Mouse (Mus musculus): Measurements from ENCODE around the gene Astn1. TPM values are rescaled to one million over a fixed set of nuclear protein-coding genes. Genes with fewer than 3 reads are reported as not detected.

The Astn1 gene
- polyA plus RNA-seq, 1 experiment from 2014 or later: 38.2 TPM

DNA sequence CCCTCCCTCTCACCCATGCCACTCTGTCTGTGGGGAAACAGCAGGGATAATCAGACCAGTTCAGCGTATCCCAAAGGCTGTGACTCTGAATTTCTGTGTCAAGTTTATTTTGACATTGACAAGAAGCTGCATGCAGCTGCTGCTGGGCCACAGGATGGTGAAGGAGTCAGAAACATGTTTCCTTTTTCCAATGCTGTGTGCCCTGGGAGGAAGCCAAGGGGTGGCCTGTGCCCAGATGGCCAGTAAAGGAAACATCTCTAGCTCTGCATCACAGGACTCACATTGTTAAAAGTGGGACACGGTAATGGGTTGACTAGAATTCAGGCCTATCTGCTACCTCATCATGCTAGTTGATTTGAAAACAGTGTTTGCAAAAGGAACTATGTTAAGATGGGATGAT, 279.2 kb downstream of the Astn1 start:
- Histone ChIP-seq H3K9me3 (ENCODE audit: control insufficient read depth, low read length) (no peaks in the 10 kb centered on the region), H3K36me3 (ENCODE audit: control insufficient read depth, insufficient read depth, low read length) (no peaks in the 10 kb centered on the region), H3K4me2 (ENCODE audit: low read length) (no peak overlapping the region), H3K4me3 (ENCODE audit: low read length) (no peak overlapping the region), H3K9ac (ENCODE audit: low read depth, low read length) (no peak overlapping the region), H3K4me1 (ENCODE audit: control insufficient read depth, insufficient read depth, low read depth, low read length) (no peaks in the 10 kb centered on the region), H3K27ac (ENCODE audit: low read depth, low read length) (no peak overlapping the region), H3K27me3 (replicated peaks; ENCODE audit: control insufficient read depth, insufficient read depth, low read length) (no peaks in the 10 kb centered on the region)
- ATAC-seq: no peak
- WGBS: 81% methylated on average over 2 of the region's 2 CpGs

DNA sequence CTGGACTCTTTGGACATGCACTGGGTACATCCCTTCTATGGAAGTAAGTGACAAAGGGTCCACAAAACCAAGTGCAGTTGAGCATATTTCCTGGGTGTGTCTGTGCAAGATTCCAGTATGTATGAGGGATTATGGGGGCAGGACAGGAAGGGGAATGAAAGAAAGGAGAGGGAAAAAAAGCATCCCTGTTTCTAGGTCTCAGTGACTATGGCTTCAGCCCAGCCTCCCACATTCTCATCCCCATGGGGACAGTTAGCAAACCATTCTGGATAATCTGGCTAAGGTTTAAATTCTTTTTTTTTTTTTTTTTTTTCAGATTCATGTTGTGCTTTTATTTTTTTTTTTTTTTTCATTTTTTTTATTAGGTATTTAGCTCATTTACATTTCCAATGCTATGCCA, 280.2 kb downstream of the Astn1 start:
- Histone ChIP-seq H3K27me3 (replicated peaks; ENCODE audit: control insufficient read depth, insufficient read depth, low read length) (no peaks in the 10 kb centered on the region), H3K4me2 (ENCODE audit: low read length) (no peak overlapping the region), H3K9me3 (ENCODE audit: control insufficient read depth, low read length) (no peaks in the 10 kb centered on the region), H3K36me3 (ENCODE audit: control insufficient read depth, insufficient read depth, low read length) (no peaks in the 10 kb centered on the region), H3K4me1 (ENCODE audit: control insufficient read depth, insufficient read depth, low read depth, low read length) (no peaks in the 10 kb centered on the region), H3K9ac (ENCODE audit: low read depth, low read length) (no peak overlapping the region), H3K4me3 (ENCODE audit: low read length) (no peak overlapping the region), H3K27ac (ENCODE audit: low read depth, low read length) (no peak overlapping the region)
- ATAC-seq: no peak

DNA sequence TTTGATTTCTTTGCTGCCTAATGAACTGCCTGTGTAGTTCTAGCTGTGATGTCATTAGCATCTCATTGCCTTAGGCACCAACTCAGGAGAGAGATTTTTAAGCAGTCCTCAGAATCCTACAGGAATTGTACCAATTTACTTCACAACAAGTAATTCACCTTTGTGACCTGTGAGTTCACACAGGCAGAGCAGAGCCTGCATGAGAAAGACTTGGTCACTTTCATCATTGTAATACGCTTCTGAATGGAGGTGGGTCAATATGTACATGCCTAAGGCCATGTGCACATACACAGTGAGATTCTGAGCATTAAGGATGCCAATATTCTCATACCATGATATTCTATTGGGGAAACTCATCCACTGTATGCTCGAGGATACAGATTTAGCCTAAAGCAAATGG, 290.7 kb downstream of the Astn1 start:
- Histone ChIP-seq H3K27me3 (replicated peaks; ENCODE audit: control insufficient read depth, insufficient read depth, low read length) (no peaks in the 10 kb centered on the region), H3K27ac (ENCODE audit: low read depth, low read length) (no peak overlapping the region), H3K4me2 (ENCODE audit: low read length) (no peak overlapping the region), H3K9ac (ENCODE audit: low read depth, low read length) (no peak overlapping the region), H3K4me1 (ENCODE audit: control insufficient read depth, insufficient read depth, low read depth, low read length) (no peaks in the 10 kb centered on the region), H3K4me3 (ENCODE audit: low read length) (no peak overlapping the region), H3K9me3 (ENCODE audit: control insufficient read depth, low read length) (no peaks in the 10 kb centered on the region), H3K36me3 (ENCODE audit: control insufficient read depth, insufficient read depth, low read length) (peaks cover 1% of the 10 kb centered on the region; the same call in 1 of the 2 replicates)
- WGBS: 67% methylated on average over 2 of the region's 2 CpGs
- ATAC-seq: no peak

DNA sequence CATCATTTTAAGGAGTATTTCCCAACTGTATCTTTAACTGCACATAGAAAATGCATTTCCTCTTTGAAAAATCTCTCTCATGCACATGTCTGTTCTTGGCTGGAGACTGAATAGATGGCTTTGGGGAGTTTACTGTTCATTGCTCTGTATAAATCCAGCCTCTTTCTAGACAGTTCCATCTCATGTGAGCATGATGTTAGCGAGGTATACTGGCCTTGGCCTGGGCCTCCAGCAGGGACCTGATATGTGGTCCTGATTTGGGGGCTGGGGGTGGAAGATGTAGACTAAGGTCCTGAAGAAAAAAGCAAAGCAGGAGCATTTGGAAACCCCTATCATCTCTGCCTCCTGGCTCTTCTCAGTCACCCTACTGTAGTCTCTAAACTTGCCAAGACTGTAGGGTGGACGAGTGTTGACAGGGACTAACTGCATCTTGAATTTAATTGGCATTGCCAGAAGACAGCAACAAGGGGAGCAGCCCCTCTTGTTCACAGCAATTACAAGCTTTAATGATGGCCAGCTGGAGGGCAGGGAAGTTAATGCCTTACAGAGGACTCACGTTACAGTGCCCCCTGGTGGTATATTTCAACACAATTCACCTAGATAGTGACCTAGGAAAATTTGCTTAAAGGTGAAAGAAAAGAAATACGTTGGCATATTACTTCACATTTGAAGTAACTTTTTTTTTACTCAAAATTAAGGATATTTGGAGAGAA, 291.9 kb downstream of the Astn1 start:
- H3K4me1 ChIP-seq (ENCODE audit: control insufficient read depth, insufficient read depth, low read depth, low read length): no peaks in the 10 kb centered on the region
- H3K27me3 ChIP-seq (replicated peaks; ENCODE audit: control insufficient read depth, insufficient read depth, low read length): no peaks in the 10 kb centered on the region
- H3K4me2 ChIP-seq (ENCODE audit: low read length): no peak overlapping the region
- no peak overlapping the region for H3K9ac ChIP-seq (ENCODE audit: low read depth, low read length)
- no peaks in the 10 kb centered on the region for H3K9me3 ChIP-seq (ENCODE audit: control insufficient read depth, low read length)
- WGBS: 25% methylated on average over 4 of the region's 4 CpGs
- H3K36me3 ChIP-seq (ENCODE audit: control insufficient read depth, insufficient read depth, low read length): peaks cover 5% of the 10 kb centered on the region; the same call in 1 of the 2 replicates
- H3K4me3 ChIP-seq (ENCODE audit: low read length): no peak overlapping the region
- ATAC-seq: peak; percentile 64
- no peak overlapping the region for H3K27ac ChIP-seq (ENCODE audit: low read depth, low read length)

DNA sequence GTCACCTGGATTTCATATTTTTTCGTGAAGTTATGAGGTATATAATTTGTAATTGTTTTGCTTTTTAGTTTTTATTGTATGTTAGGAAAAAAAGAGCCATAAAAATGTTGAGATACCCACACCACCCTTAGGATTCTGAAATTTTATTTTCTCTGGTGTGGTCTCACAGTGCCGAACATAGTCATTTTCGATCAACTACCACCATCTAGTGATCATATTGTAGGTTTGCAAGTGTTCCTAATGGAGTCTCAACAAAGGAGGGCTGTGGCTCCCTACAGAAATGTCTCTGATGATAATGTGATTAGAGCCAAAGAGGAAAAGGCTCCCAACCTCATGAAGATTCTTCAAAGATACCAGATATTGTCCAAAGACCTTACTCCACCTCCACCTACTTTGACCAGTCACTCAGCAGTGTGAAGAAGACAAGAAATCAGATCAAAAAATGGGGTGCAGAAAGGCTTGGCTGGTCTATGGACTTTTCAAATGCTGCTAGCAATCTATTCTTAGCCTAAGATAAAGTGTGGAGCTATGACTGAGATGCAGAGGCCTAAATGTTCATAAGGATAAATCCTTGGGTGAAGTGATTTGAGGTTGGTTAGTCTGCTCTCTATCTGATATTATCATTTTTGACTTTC, 292.6 kb downstream of the Astn1 start:
- WGBS: 55% methylated on average over 3 of the region's 3 CpGs
- Histone ChIP-seq H3K4me1 (ENCODE audit: control insufficient read depth, insufficient read depth, low read depth, low read length) (no peaks in the 10 kb centered on the region), H3K9ac (ENCODE audit: low read depth, low read length) (no peak overlapping the region), H3K4me2 (ENCODE audit: low read length) (no peak overlapping the region), H3K27ac (ENCODE audit: low read depth, low read length) (no peak overlapping the region), H3K9me3 (ENCODE audit: control insufficient read depth, low read length) (no peaks in the 10 kb centered on the region), H3K4me3 (ENCODE audit: low read length) (no peak overlapping the region), H3K27me3 (replicated peaks; ENCODE audit: control insufficient read depth, insufficient read depth, low read length) (no peaks in the 10 kb centered on the region), H3K36me3 (ENCODE audit: control insufficient read depth, insufficient read depth, low read length) (peaks cover 7% of the 10 kb centered on the region; the same call in 1 of the 2 replicates)
- peak; percentile 93 for ATAC-seq

DNA sequence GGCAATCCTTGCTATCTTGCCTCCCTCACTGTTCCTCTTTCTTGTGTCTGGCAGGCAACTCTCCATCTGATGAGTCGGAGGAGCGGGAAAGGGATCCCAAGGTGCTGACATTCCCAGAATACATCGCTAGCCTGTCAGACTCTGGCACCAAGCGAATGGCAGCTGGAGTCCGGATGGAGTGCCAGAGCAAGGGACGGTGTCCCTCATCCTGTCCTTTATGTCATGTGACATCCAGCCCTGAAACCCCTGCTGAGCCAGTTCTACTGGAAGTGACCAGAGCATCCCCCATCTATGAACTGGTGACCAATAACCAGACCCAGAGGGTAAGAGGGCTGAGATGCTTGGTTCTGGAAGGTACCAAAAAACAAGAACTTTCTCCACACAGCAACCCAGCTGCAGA, 294.9 kb downstream of the Astn1 start:
- Histone ChIP-seq H3K36me3 (ENCODE audit: control insufficient read depth, insufficient read depth, low read length) (peaks cover 7% of the 10 kb centered on the region; the same call in 1 of the 2 replicates), H3K27me3 (replicated peaks; ENCODE audit: control insufficient read depth, insufficient read depth, low read length) (no peaks in the 10 kb centered on the region), H3K9ac (ENCODE audit: low read depth, low read length) (no peak overlapping the region), H3K4me1 (ENCODE audit: control insufficient read depth, insufficient read depth, low read depth, low read length) (no peaks in the 10 kb centered on the region), H3K27ac (ENCODE audit: low read depth, low read length) (no peak overlapping the region), H3K9me3 (ENCODE audit: control insufficient read depth, low read length) (no peaks in the 10 kb centered on the region), H3K4me2 (ENCODE audit: low read length) (no peak overlapping the region), H3K4me3 (ENCODE audit: low read length) (no peak overlapping the region)
- 89% methylated on average over 6 of the region's 6 CpGs for WGBS
- ATAC-seq: no peak

DNA sequence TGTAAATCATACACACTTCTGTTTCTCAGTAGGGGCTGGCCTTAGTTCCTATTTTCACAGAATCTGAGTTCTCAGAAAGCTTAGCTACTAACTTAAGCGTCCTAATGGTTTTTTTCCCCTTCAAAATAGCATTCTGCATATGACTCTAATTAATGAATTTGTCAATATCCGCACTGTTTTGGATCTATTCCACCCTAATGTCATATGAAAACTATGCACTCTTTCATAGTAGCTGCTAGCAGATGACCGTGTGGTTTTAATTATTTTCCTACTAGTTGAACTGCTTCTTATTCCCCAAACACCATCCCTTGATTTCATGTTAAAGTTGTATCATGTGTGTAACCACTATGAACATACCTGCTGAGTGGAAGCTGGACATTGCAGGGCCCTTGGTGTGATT, 303.9 kb downstream of the Astn1 start:
- no peak for ATAC-seq
- 84% methylated on average over 3 of the region's 3 CpGs for WGBS
- Histone ChIP-seq H3K27ac (ENCODE audit: low read depth, low read length) (no peak overlapping the region), H3K9me3 (ENCODE audit: control insufficient read depth, low read length) (no peaks in the 10 kb centered on the region), H3K4me3 (ENCODE audit: low read length) (no peak overlapping the region), H3K4me1 (ENCODE audit: control insufficient read depth, insufficient read depth, low read depth, low read length) (no peaks in the 10 kb centered on the region), H3K9ac (ENCODE audit: low read depth, low read length) (no peak overlapping the region), H3K36me3 (ENCODE audit: control insufficient read depth, insufficient read depth, low read length) (0 out of 2 replicates have a peak, but pooled peaks cover 5% of the 10 kb centered on the region), H3K27me3 (replicated peaks; ENCODE audit: control insufficient read depth, insufficient read depth, low read length) (no peaks in the 10 kb centered on the region), H3K4me2 (ENCODE audit: low read length) (no peak overlapping the region)

DNA sequence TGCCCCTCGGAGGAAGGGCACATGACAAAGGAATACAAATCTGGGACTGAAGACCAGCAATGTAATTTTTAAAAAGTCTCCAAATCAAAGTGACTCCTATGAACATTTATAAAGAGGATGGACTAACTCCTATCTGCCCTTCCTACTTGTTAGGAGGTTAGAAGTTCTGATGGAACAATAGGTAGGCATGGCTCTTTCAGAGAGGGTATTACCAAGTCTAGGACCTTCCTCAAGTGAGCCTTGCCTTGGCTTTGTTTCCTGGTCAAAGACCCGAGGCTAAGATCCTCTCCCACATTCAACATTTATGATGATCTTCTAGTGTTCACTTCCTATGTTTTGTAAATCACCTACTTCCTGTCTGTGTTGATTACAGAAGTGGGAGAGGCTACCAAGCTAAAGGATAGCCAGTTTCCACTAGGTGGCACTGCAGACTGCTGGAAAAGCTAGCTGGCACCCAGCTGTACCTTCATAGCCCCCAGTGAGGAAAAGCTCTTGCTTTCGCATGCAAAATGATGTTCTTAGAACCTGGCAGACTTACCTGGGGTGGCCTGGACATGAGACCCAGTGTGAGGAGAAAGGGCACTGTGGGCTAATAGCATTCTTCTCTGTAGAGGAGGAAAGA, 308.0 kb downstream of the Astn1 start:
- Histone ChIP-seq H3K27ac (ENCODE audit: low read depth, low read length) (no peak overlapping the region), H3K4me1 (ENCODE audit: control insufficient read depth, insufficient read depth, low read depth, low read length) (no peaks in the 10 kb centered on the region), H3K27me3 (replicated peaks; ENCODE audit: control insufficient read depth, insufficient read depth, low read length) (no peaks in the 10 kb centered on the region), H3K4me3 (ENCODE audit: low read length) (no peak overlapping the region), H3K9me3 (ENCODE audit: control insufficient read depth, low read length) (no peaks in the 10 kb centered on the region), H3K9ac (ENCODE audit: low read depth, low read length) (no peak overlapping the region), H3K36me3 (ENCODE audit: control insufficient read depth, insufficient read depth, low read length) (0 out of 2 replicates have a peak, but pooled peaks cover 8% of the 10 kb centered on the region), H3K4me2 (ENCODE audit: low read length) (no peak overlapping the region)
- peak; percentile 87 for ATAC-seq
- WGBS: 40% methylated on average over 3 of the region's 3 CpGs

DNA sequence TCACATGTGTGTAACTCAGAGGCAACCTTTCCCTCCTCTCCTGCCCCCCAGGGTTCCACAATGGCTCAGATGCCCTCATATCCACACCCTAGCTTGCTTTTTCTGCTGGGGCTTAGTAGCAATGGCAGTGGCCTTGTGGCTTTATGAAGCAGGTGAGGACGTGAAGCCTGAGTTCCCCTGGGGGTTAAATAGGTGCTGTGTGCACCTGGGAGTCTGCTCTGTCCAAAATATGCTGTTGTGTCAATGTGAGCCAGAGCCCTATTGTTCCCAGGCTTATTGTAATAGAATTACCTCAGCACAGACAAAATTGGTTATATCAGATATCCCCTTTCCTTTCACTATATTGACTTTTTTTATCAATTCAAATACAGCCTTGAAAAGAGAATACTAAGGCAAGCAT, 325.7 kb downstream of the Astn1 start:
- Histone ChIP-seq H3K9me3 (ENCODE audit: control insufficient read depth, low read length) (no peaks in the 10 kb centered on the region), H3K4me2 (ENCODE audit: low read length) (no peak overlapping the region), H3K4me1 (ENCODE audit: control insufficient read depth, insufficient read depth, low read depth, low read length) (no peaks in the 10 kb centered on the region), H3K36me3 (ENCODE audit: control insufficient read depth, insufficient read depth, low read length) (peaks cover 12% of the 10 kb centered on the region), H3K9ac (ENCODE audit: low read depth, low read length) (no peak overlapping the region), H3K4me3 (ENCODE audit: low read length) (no peak overlapping the region), H3K27me3 (replicated peaks; ENCODE audit: control insufficient read depth, insufficient read depth, low read length) (no peaks in the 10 kb centered on the region), H3K27ac (ENCODE audit: low read depth, low read length) (no peak overlapping the region; the same call in 1 of the 2 replicates)
- no peak for ATAC-seq
- WGBS: 70% methylated on average over 1 of the region's 1 CpGs

Measured in hindbrain, embryonic 16.5 days (tissue).